Mouse (Mus musculus) cerebellum, postnatal 25 days (tissue): Measurements from ENCODE around the gene Iqcf6.
A peak's percentile ranks its signal among the peaks of the same experiment; 100 is the strongest.

Source experiments
- DNase-seq, 2 experiments: peaks; one replicate each; pipeline ENCODE4 v3.0.0; 2021; ENCODE audit warnings: mixed read lengths in 2 of 2

The Iqcf6 gene

DNA sequence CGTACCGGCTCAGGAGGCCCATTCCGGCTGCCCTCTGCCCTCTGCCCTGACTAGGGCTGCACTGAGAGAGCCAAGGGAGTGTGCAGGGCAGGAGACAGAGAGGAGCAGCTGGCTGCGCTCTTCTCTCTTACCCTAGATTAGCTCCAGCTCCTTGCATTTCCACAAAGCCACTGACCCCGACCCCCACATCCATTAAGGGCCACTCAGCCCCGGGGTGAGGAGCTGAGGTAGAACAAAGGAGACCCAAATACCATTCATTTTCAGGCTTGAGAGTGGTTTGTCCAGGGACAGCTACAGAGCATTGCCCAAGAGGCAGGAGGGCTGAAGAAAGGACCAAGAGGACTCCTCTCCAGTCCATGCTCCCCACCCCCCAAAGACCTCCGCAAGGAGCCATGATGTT lies 33.1 kb downstream of the Iqcf6 start:
- no peak for DNase-seq

DNA sequence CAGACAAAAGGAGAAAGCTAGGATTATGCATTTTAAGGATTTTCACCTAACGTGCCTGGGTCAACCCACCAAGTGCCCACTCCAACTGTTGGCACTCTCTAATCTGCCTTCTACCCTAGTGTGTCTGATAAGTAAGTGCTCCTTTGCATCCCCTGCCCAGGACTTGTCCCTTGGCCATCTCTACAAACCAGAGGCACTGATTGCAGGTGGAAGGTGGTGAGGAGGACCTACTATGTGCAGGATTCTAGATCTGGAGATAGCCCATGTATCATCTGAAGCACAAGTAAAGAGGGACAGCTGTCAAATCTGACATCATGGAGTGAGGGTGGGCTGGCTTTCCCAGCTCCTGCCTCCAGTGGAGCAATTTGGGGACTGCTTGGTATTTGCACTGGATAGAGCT lies 33.6 kb downstream of the Iqcf6 start:
- no peak for DNase-seq

DNA sequence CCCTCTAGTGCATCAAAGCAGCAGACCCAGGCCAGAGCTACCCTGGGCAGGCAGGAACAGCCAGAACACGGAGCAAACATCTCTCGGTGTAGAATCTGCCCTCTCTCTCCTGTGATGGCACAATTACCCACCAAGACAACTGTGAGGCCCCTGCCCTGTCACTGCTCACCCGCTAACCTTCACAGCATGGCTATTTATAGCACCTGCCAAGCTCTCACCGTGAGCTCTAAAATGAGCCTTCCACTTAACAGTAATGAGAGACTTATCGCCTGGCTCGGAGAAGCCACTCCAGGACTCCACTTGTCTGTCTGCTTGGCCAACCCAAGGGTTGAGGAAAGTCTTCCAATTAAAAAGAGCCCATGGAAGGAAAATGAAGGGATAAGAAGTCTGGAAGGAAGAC lies 36.8 kb downstream of the Iqcf6 start:
- DNase-seq = no peak

DNA sequence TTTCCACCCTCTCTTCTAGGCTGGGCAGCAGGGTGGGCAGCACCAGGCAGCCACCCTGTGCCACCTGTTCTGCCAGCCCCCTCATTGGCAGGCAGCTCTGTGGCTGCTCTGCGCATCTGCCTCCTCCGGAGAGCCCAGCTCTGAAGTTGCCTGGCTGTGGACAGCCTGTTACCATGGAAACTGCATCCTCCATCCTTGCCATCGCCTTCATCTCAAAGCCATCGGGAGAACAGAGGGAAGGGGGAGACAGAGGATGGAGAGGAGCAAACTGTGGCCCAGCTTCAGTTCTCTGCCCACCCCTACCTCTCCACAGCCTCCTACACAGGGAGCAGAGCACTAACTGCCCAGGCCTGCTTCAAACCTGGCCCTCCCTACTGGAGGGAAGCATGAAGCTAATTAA lies 38.1 kb downstream of the Iqcf6 start:
- DNase-seq = peak in 1 of 2 experiments; percentile 22

DNA sequence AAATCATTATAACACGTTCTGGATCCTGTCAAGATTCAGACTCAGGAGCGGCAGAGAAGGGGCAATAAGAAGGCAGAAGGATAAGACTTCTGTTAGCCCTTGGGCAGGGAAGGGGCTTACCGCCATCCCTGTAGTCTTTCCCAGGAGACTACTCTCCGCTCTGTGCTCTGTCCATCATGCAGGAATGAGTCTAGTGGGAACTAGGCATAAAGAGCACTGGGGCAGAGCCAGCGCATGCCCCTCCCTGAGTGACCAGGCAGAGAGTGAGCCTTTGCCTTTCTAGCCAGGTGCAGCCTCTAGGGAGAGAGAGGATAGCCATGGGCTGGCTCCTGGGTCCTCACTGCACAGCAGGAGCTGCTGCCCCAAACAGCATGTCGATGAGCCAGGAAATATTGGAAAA lies 38.5 kb downstream of the Iqcf6 start:
- DNase-seq = no peak

DNA sequence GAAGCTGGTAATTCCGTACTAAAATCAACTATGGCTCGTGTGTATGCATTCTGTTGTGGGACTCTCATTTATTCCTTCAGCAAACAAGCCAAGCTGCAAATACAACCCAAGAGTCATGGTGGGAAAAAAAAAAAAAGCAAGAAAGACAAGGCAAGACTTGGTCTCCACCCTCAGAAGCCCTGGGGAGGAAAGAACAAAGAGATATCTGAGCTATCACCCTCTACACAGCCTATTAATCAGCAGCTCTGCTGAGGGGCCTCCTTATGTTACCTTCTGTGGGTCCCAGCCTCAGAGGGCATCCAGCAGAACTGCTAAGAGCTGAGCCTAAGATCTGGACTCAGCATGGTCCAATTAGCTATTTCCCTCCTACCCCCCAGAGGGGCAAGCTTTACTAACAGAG lies 47.5 kb downstream of the Iqcf6 start:
- no peak for DNase-seq

DNA sequence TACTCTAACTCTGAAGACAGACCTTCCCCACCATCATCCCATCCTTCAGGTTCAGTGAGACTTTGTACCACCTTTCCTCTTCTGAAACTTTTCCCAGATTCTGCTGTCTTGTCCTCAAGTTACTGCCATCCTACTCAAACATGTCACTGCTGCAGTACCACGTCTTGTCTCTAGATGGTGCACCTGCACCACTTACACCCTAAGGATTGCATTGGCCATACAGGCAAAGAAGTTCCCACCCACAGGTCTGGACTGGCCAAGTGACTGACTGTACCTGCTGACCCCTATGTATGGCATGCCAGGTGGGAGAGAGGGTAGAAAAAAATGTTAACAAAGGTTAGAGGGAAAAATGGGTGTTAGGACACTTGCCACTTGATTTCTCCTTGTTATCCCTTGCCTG lies 49.1 kb downstream of the Iqcf6 start:
- peak; percentile 87 to 91 for DNase-seq

DNA sequence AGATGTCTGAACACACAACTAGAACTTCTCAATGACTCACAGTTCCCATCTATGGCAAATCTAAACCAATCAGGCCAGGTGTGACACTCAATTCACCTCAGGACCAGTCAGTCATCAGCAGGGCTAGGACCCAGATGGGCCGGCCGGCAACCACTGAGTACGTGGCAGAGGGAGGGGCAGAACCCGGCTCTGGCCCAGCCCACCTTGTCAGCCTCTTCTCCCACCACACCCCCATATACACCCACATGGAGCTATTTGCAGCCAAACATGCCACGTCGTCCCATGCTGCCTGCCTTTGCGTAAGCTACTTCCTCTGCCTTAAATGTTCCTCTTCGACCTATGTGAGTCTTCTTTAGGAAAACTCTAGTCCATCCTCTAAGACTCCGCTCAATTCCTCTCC lies 49.6 kb downstream of the Iqcf6 start:
- DNase-seq = no peak

DNA sequence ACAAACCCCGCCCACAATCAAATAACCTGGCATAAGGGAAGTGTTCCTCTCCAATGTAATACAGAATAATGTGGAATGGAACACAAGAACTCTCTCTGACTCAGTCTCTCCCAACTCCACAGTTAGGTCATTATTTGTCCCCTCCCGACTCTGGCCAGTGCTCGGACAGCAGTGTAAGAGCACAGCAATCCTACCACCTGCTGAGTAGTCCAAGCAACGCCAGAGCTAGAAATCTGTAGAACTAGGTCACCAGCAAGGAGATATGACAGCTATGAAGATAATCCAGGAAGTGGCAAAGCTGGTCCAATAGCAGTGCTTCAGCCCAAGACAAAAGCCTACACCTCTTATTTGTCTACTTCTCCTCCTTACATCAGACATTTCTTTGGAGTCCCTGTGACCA lies 50.2 kb downstream of the Iqcf6 start:
- no peak for DNase-seq
